Mouse (Mus musculus) ES-Bruce4 (cell line): ENCODE data around the gene Csnk2a2. TPM values are rescaled to one million over a fixed set of nuclear protein-coding genes. Genes with fewer than 3 reads are reported as not detected.
A peak's percentile ranks its signal among the peaks of the same experiment; 100 is the strongest.

Source experiments
- H3K27ac ChIP-seq: 2 replicates; pipeline ENCODE4 v1.5.1; 2012; ENCODE audit warnings: low read length, inconsistent platforms; ENCODE audit not compliant: insufficient read depth
- H3K27me3 ChIP-seq: 2 replicates; pipeline ENCODE4 v1.6.1; 2012; ENCODE audit warnings: mild to moderate bottlenecking, low read length, inconsistent platforms; ENCODE audit not compliant: control insufficient read depth, poor library complexity, insufficient read depth, severe bottlenecking
- H3K36me3 ChIP-seq: 2 replicates; pipeline ENCODE4 v1.6.1; 2012; ENCODE audit warnings: inconsistent platforms, mild to moderate bottlenecking, low read length, moderate library complexity; ENCODE audit not compliant: control insufficient read depth, poor library complexity, insufficient read depth, severe bottlenecking
- H3K4me1 ChIP-seq: one replicate; pipeline ENCODE4 v1.8.1; 2011; ENCODE audit warnings: low read length; ENCODE audit not compliant: control insufficient read depth, insufficient read depth
- H3K4me3 ChIP-seq: 2 replicates; pipeline ENCODE4 v1.5.1; 2011; ENCODE audit warnings: low read depth, mild to moderate bottlenecking, low read length
- H3K9ac ChIP-seq: 2 replicates; pipeline ENCODE4 v1.6.1; 2012; ENCODE audit warnings: low read depth, mild to moderate bottlenecking, inconsistent platforms; ENCODE audit not compliant: poor library complexity, severe bottlenecking
- H3K9me3 ChIP-seq: replicated peaks from 2 replicates; pipeline ENCODE4 v1.6.1; 2012; ENCODE audit warnings: mild to moderate bottlenecking, low read length, inconsistent platforms; ENCODE audit not compliant: control insufficient read depth, poor library complexity, insufficient read depth, severe bottlenecking
- CTCF ChIP-seq: IDR thresholded peaks from one replicate; pipeline ENCODE4 v1.8.1; 2011; ENCODE audit warnings: low read depth, low read length
- EP300 ChIP-seq: IDR thresholded peaks from 2 replicates; pipeline ENCODE4 v1.6.1; 2011; ENCODE audit warnings: low read depth, low read length; ENCODE audit not compliant: insufficient read depth
- POLR2A ChIP-seq: IDR thresholded peaks from one replicate; pipeline ENCODE4 v1.8.1; 2011; ENCODE audit warnings: low read length; ENCODE audit not compliant: insufficient read depth
- polyA plus RNA-seq: library from polyadenylated mRNA; stranded (reverse); fragments of >200 nt; gene quantifications from 2 replicates; pipeline ENCODE4 v1.2.4, GENCODE M21; 2011; ENCODE audit warnings: low read depth; ENCODE audit not compliant: missing spikeins, insufficient read depth, insufficient read length

The Csnk2a2 gene
- polyA plus RNA-seq, 1 experiment = 236 TPM

DNA sequence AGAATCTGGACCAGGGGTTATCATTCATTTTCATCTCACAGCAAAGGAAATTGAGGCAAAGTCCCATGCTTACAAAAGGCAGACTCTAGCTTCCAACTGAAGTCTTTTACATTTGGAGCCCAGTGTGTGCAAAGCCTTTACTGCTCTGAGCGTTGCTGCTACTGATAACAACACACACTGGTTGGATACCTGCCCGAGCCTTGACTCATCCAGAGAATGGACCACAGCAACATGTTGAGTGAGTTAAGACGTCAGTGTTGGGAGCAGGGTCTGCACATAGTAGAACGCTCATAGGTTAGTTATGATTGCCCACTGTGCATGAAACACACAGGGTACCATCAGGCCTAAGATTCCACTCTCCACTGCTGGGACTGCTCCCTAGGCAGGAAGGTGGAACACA is 34.2 kb upstream of the Csnk2a2 start:
- H3K27ac ChIP-seq = no peak overlapping the region
- peaks cover 5% of the 10 kb centered on the region for H3K4me1 ChIP-seq
- no peaks in the 10 kb centered on the region for H3K36me3 ChIP-seq
- no peak for TF ChIP-seq CTCF
- no peak for TF ChIP-seq POLR2A
- no peak for TF ChIP-seq EP300
- H3K9ac ChIP-seq = no peak overlapping the region
- no peaks in the 10 kb centered on the region for H3K27me3 ChIP-seq
- no peak overlapping the region for H3K4me3 ChIP-seq
- H3K9me3 ChIP-seq = no peaks in the 10 kb centered on the region

DNA sequence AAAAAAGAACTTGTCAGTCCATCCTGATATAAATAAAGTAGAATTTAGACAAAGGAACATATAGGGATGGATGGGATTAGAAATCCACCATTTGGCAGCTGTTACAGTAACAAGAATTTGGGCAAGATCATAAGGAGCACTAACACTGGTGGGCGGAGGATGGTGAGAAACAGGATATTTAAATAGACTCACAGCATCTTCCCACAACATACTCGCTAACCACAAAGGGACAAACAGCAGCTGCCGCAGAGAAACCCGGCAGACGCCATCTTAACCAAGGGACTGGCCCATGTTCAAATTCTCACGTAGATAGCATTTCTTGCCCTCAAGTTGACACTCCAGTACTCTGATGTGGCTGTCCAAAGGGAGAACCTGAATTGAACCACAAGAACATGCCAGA is 27.1 kb upstream of the Csnk2a2 start:
- peaks cover 2% of the 10 kb centered on the region for H3K4me1 ChIP-seq
- no peak overlapping the region for H3K4me3 ChIP-seq
- no peak overlapping the region for H3K27ac ChIP-seq
- H3K27me3 ChIP-seq = no peaks in the 10 kb centered on the region
- no peak for TF ChIP-seq POLR2A
- TF ChIP-seq EP300 = no peak
- no peak for TF ChIP-seq CTCF
- no peak overlapping the region for H3K9ac ChIP-seq
- peaks cover 6% of the 10 kb centered on the region for H3K9me3 ChIP-seq
- H3K36me3 ChIP-seq = no peaks in the 10 kb centered on the region

- Histone ChIP-seq H3K4me1 (peaks cover 2% of the 10 kb centered on the region), H3K27me3 (no peaks in the 10 kb centered on the region), H3K9ac (no peak overlapping the region), H3K27ac (no peak overlapping the region), H3K4me3 (no peak overlapping the region), H3K36me3 (no peaks in the 10 kb centered on the region), H3K9me3 (peaks cover under 1% of the 10 kb centered on the region; the same call in 1 of the 2 replicates)
- TF ChIP-seq EP300 (no peak), POLR2A (no peak), CTCF (no peak)
Observed at GRCm38 (mm10) chr8:95513219-95513618, 23.4 kb upstream of the Csnk2a2 start.

GRCm38 (mm10) chr8:95512257-95512656 is 22.4 kb upstream of the Csnk2a2 start:
- Histone ChIP-seq H3K27me3 (no peaks in the 10 kb centered on the region), H3K9ac (no peak overlapping the region), H3K27ac (no peak overlapping the region), H3K4me1 (peaks cover 2% of the 10 kb centered on the region), H3K4me3 (no peak overlapping the region), H3K9me3 (no peaks in the 10 kb centered on the region), H3K36me3 (no peaks in the 10 kb centered on the region)
- TF ChIP-seq CTCF (no peak), EP300 (no peak), POLR2A (no peak)

DNA sequence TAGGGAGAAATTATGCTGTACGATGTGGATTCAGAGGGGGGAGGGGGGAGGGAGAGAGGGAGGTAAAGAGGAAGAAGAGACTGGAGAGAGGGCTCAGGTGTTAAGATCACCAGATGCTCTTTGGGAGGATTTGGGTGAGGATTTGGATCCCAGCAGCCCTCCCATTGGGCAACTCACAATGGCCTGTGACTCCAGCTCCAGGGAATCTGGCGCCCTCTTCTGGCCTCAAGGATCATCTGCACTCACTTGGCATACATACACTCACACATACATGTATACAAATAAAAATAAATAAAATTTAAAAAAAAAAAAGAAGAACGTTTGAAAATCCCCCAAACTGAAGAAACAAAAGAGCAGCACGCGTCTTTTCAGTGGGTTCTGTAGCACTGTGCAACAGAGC is 16.4 kb upstream of the Csnk2a2 start:
- Histone ChIP-seq H3K9me3 (peaks cover 8% of the 10 kb centered on the region), H3K36me3 (no peaks in the 10 kb centered on the region), H3K9ac (no peak overlapping the region), H3K4me1 (no peaks in the 10 kb centered on the region), H3K27ac (no peak overlapping the region), H3K27me3 (no peaks in the 10 kb centered on the region), H3K4me3 (no peak overlapping the region)
- peak; percentile 48 for TF ChIP-seq CTCF
- no peak for TF ChIP-seq POLR2A
- TF ChIP-seq EP300 = no peak

- H3K9ac ChIP-seq = no peak overlapping the region
- H3K4me3 ChIP-seq = no peak overlapping the region
- no peak overlapping the region for H3K27ac ChIP-seq
- peaks cover 8% of the 10 kb centered on the region for H3K9me3 ChIP-seq
- no peaks in the 10 kb centered on the region for H3K36me3 ChIP-seq
- TF ChIP-seq CTCF (no peak), EP300 (no peak), POLR2A (no peak)
- H3K27me3 ChIP-seq = no peaks in the 10 kb centered on the region
- H3K4me1 ChIP-seq = no peaks in the 10 kb centered on the region
Observed at GRCm38 (mm10) chr8:95505606-95506005, 15.8 kb upstream of the Csnk2a2 start.
